Mouse (Mus musculus): ENCODE measurements at regions not wholly inside any gene's neighbourhood (a gene's known extent, or its start where the extent isn't known, plus 50 kb on each side); places are given as distances from the start of the nearest gene placed in this dataset.

DNA sequence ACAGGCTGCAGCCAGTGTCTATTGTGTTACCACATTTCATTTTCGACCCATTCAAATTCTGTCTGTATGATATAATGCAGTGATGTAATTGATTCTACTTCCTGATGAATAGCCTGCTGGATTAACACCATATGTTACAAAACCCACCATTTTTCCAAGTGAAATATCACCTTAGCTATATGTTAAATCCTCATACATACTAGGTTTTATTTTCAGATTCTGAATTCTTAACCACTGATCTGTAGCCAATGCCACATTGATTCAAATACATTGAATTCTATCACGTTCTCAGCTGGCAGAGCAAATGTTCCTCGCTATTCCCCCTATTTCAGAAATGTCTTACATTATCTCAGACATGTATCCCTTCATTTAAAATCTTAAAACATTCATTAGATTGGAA lies 60.4 kb upstream of the Prdx6b start:
- Histone ChIP-seq H3K9me3 (ENCODE audit: control insufficient read depth, insufficient read depth, low read depth, low read length) (no peaks in the 10 kb centered on the region), H3K4me3 (ENCODE audit: insufficient read depth in 1 of 2, low read depth in 1 of 2, low read length in 2 of 2, poor library complexity in 1 of 2, severe bottlenecking in 1 of 2) (no peak overlapping the region), H3K9ac (ENCODE audit: insufficient read depth, low read depth, low read length, poor library complexity, severe bottlenecking) (no peak overlapping the region), H3K4me1 (ENCODE audit: control insufficient read depth in 2 of 2, insufficient read depth in 2 of 2, low read length in 2 of 2, poor library complexity in 1 of 2) (no peaks in the 10 kb centered on the region), H3K27ac (ENCODE audit: insufficient read depth, low read depth, low read length, poor library complexity, severe bottlenecking) (no peak overlapping the region), H3K36me3 (ENCODE audit: control insufficient read depth, insufficient read depth, low read length, poor library complexity, severe bottlenecking) (no peaks in the 10 kb centered on the region)
- no peak for DNase-seq (ENCODE audit: low read depth, low spot score)
- in situ Hi-C loops (cut with MboI; ENCODE audit: low sequenced_read_pairs in 2 of 2, unreplicated experiment in 2 of 2), result no loop called here
- no peak for TF ChIP-seq MAFK (IDR thresholded peaks at IDR 0.05; ENCODE audit: insufficient read depth, low read depth, low read length)
- no peak for TF ChIP-seq ZNF384 (IDR thresholded peaks at IDR 0.05; ENCODE audit: low read depth, low read length)
- no peak for TF ChIP-seq CHD2 (IDR thresholded peaks at IDR 0.05; ENCODE audit: low read depth, low read length)
- no peak for TF ChIP-seq ZC3H11A (IDR thresholded peaks at IDR 0.05; ENCODE audit: borderline replicate concordance, low read depth, low read length)
- no peak for TF ChIP-seq HCFC1 (IDR thresholded peaks at IDR 0.05; ENCODE audit: borderline replicate concordance, insufficient read depth, low read length)

DNA sequence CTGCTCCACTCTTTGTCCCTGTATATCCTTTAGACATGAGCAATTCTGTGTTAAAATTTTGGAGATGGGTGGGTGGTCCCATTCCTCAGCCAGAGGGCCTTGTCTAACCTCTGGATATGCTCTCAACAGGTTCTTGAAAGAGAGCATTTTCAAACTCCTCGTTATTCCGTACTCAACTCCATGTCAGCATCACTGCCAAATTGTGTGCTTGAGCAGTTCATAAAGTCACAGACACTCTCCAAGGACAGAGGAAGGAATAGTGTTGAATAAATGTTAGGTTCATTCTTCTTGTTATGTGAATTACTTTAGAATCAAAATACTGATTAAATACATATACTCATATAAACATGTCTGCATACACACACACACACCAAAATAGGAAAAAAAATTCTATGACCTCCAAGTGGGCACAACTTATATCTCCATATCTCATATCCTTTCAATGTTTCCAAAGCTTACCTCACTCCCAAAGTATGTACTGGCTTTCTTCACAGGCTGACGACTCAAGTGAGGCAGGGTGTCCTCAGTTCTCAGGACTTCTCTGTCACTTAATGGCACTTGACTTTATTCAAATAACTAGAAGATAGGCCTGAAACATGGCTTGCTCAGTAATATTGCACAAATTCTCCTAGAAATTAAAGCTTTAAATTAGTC lies 75.9 kb upstream of the Pde1a start:
- no peaks in the 10 kb centered on the region for H3K4me1 ChIP-seq (ENCODE audit: control insufficient read depth in 2 of 2, insufficient read depth in 2 of 2, low read length in 2 of 2, poor library complexity in 1 of 2)
- no peak overlapping the region for H3K9ac ChIP-seq (ENCODE audit: insufficient read depth, low read depth, low read length, poor library complexity, severe bottlenecking)
- H3K4me3 ChIP-seq (ENCODE audit: insufficient read depth in 1 of 2, low read depth in 1 of 2, low read length in 2 of 2, poor library complexity in 1 of 2, severe bottlenecking in 1 of 2), result no peak overlapping the region
- DNase-seq (ENCODE audit: low read depth, low spot score), result no peak
- TF ChIP-seq ZC3H11A (IDR thresholded peaks at IDR 0.05; ENCODE audit: borderline replicate concordance, low read depth, low read length) (no peak), CHD2 (IDR thresholded peaks at IDR 0.05; ENCODE audit: low read depth, low read length) (no peak), HCFC1 (IDR thresholded peaks at IDR 0.05; ENCODE audit: borderline replicate concordance, insufficient read depth, low read length) (no peak), ZNF384 (IDR thresholded peaks at IDR 0.05; ENCODE audit: low read depth, low read length) (no peak)
- no peak overlapping the region for H3K27ac ChIP-seq (ENCODE audit: insufficient read depth, low read depth, low read length, poor library complexity, severe bottlenecking)
- no peaks in the 10 kb centered on the region for H3K36me3 ChIP-seq (ENCODE audit: control insufficient read depth, insufficient read depth, low read length, poor library complexity, severe bottlenecking)
- in situ Hi-C loops (cut with MboI; ENCODE audit: low sequenced_read_pairs in 2 of 2, unreplicated experiment in 2 of 2), result no loop called here
- H3K9me3 ChIP-seq (ENCODE audit: control insufficient read depth, insufficient read depth, low read depth, low read length), result no peaks in the 10 kb centered on the region

- Histone ChIP-seq H3K4me3 (ENCODE audit: insufficient read depth in 1 of 2, low read depth in 1 of 2, low read length in 2 of 2, poor library complexity in 1 of 2, severe bottlenecking in 1 of 2) (no peak overlapping the region), H3K4me1 (ENCODE audit: control insufficient read depth in 2 of 2, insufficient read depth in 2 of 2, low read length in 2 of 2, poor library complexity in 1 of 2) (no peaks in the 10 kb centered on the region), H3K36me3 (ENCODE audit: control insufficient read depth, insufficient read depth, low read length, poor library complexity, severe bottlenecking) (no peaks in the 10 kb centered on the region), H3K9ac (ENCODE audit: insufficient read depth, low read depth, low read length, poor library complexity, severe bottlenecking) (no peak overlapping the region), H3K27ac (ENCODE audit: insufficient read depth, low read depth, low read length, poor library complexity, severe bottlenecking) (no peak overlapping the region), H3K9me3 (ENCODE audit: control insufficient read depth, insufficient read depth, low read depth, low read length) (no peaks in the 10 kb centered on the region)
- TF ChIP-seq ZC3H11A (IDR thresholded peaks at IDR 0.05; ENCODE audit: borderline replicate concordance, low read depth, low read length), result no peak
- no peak for TF ChIP-seq CHD2 (IDR thresholded peaks at IDR 0.05; ENCODE audit: low read depth, low read length)
- TF ChIP-seq HCFC1 (IDR thresholded peaks at IDR 0.05; ENCODE audit: borderline replicate concordance, insufficient read depth, low read length), result no peak
- no peak for TF ChIP-seq MAFK (IDR thresholded peaks at IDR 0.05; ENCODE audit: insufficient read depth, low read depth, low read length)
- no peak for TF ChIP-seq ZNF384 (IDR thresholded peaks at IDR 0.05; ENCODE audit: low read depth, low read length)
- DNase-seq (ENCODE audit: low read depth, low spot score), result no peak
- in situ Hi-C loops (cut with MboI; ENCODE audit: low sequenced_read_pairs in 2 of 2, unreplicated experiment in 2 of 2), result no loop called here
Observed at GRCm38 (mm10) chr2:80203486-80203885, 74.2 kb upstream of the Pde1a start.

GRCm38 (mm10) chr2:80195896-80196410 lies 66.7 kb upstream of the Pde1a start:
- no peak for DNase-seq (ENCODE audit: low read depth, low spot score)
- in situ Hi-C loops (cut with MboI; ENCODE audit: low sequenced_read_pairs in 2 of 2, unreplicated experiment in 2 of 2), result no loop called here
- no peaks in the 10 kb centered on the region for H3K36me3 ChIP-seq (ENCODE audit: control insufficient read depth, insufficient read depth, low read length, poor library complexity, severe bottlenecking)
- peak overlapping the region in 1 of 2 experiments; percentile 52; a peak in 2 of 4 replicates for H3K4me3 ChIP-seq (ENCODE audit: insufficient read depth in 1 of 2, low read depth in 1 of 2, low read length in 2 of 2, poor library complexity in 1 of 2, severe bottlenecking in 1 of 2)
- no peak overlapping the region for H3K9ac ChIP-seq (ENCODE audit: insufficient read depth, low read depth, low read length, poor library complexity, severe bottlenecking)
- TF ChIP-seq ZC3H11A (IDR thresholded peaks at IDR 0.05; ENCODE audit: borderline replicate concordance, low read depth, low read length) (no peak), HCFC1 (IDR thresholded peaks at IDR 0.05; ENCODE audit: borderline replicate concordance, insufficient read depth, low read length) (no peak), MAFK (IDR thresholded peaks at IDR 0.05; ENCODE audit: insufficient read depth, low read depth, low read length) (no peak), CHD2 (IDR thresholded peaks at IDR 0.05; ENCODE audit: low read depth, low read length) (no peak), ZNF384 (IDR thresholded peaks at IDR 0.05; ENCODE audit: low read depth, low read length) (no peak)
- no peaks in the 10 kb centered on the region for H3K4me1 ChIP-seq (ENCODE audit: control insufficient read depth in 2 of 2, insufficient read depth in 2 of 2, low read length in 2 of 2, poor library complexity in 1 of 2)
- no peaks in the 10 kb centered on the region for H3K9me3 ChIP-seq (ENCODE audit: control insufficient read depth, insufficient read depth, low read depth, low read length)
- H3K27ac ChIP-seq (ENCODE audit: insufficient read depth, low read depth, low read length, poor library complexity, severe bottlenecking), result no peak overlapping the region
